Mouse (Mus musculus): ENCODE data around the gene Soga1. TPM values are rescaled to one million over a fixed set of nuclear protein-coding genes. Genes with fewer than 3 reads are reported as not detected.

The Soga1 gene
- total and polyA plus RNA-seq, 3 experiments, result 2.6 to 16.4 (median 6.0) TPM

- Histone ChIP-seq H3K9me3 (replicated peaks) (no peaks in the 10 kb centered on the region), H3K4me3 (ENCODE audit: low read depth, low read length) (no peak overlapping the region), H3K4me1 (ENCODE audit: insufficient read depth, low read depth, low read length) (peaks cover 7% of the 10 kb centered on the region), H3K27me3 (ENCODE audit: insufficient read depth, low read length) (peaks cover 72% of the 10 kb centered on the region), H3K36me3 (replicated peaks) (no peaks in the 10 kb centered on the region)
- ATAC-seq (ENCODE audit: extremely low read depth, insufficient number of reproducible peaks, low FRiP score, poor library complexity, severe bottlenecking) (no peak), DNase-seq (ENCODE audit: low spot score) (no peak)
- no peak for TF ChIP-seq GATA2 (IDR thresholded peaks at IDR 0.05; ENCODE audit: borderline replicate concordance, low read depth, low read length)
- TF ChIP-seq GATA1 (IDR thresholded peaks at IDR 0.05; ENCODE audit: borderline replicate concordance, low read length), result no peak
- no peak for TF ChIP-seq CTCF (IDR thresholded peaks at IDR 0.05; ENCODE audit: low read depth, low read length)
- no peak for TF ChIP-seq TAL1 (conservative IDR thresholded peaks at IDR 0.05; ENCODE audit: low read depth, low read length)
Measured at GRCm38 (mm10) chr2:157057186-157057585, 21.9 kb downstream of the Soga1 start.

GRCm38 (mm10) chr2:157055721-157056120 is 23.3 kb downstream of the Soga1 start:
- ATAC-seq (ENCODE audit: extremely low read depth, insufficient number of reproducible peaks, low FRiP score, poor library complexity, severe bottlenecking) (no peak), DNase-seq (ENCODE audit: low spot score) (no peak)
- H3K4me1 ChIP-seq (ENCODE audit: insufficient read depth, low read depth, low read length), result peaks cover 7% of the 10 kb centered on the region

GRCm38 (mm10) chr2:157054816-157055215 is 24.2 kb downstream of the Soga1 start:
- Histone ChIP-seq H3K4me3 (ENCODE audit: low read depth, low read length) (no peak overlapping the region), H3K4me1 (ENCODE audit: insufficient read depth, low read depth, low read length) (peaks cover 7% of the 10 kb centered on the region), H3K9me3 (replicated peaks) (no peaks in the 10 kb centered on the region), H3K36me3 (replicated peaks) (no peaks in the 10 kb centered on the region), H3K27me3 (ENCODE audit: insufficient read depth, low read length) (peaks cover 66% of the 10 kb centered on the region)
- DNase-seq (ENCODE audit: low spot score), result no peak
- ATAC-seq (ENCODE audit: extremely low read depth, insufficient number of reproducible peaks, low FRiP score, poor library complexity, severe bottlenecking), result no peak
- no peak for TF ChIP-seq POLR2AphosphoS5 (IDR thresholded peaks at IDR 0.05; ENCODE audit: insufficient replicate concordance, low read depth, low read length)
- no peak for TF ChIP-seq GATA1 (IDR thresholded peaks at IDR 0.05; ENCODE audit: borderline replicate concordance, low read length)
- TF ChIP-seq CTCF (IDR thresholded peaks at IDR 0.05; ENCODE audit: low read depth, low read length), result no peak
- TF ChIP-seq TAL1 (conservative IDR thresholded peaks at IDR 0.05; ENCODE audit: low read depth, low read length), result no peak
- TF ChIP-seq GATA2 (IDR thresholded peaks at IDR 0.05; ENCODE audit: borderline replicate concordance, low read depth, low read length), result no peak

More at GRCm38 (mm10) chr2:157055721-157056120, 23.3 kb downstream of the Soga1 start:
- no peaks in the 10 kb centered on the region for H3K36me3 ChIP-seq (replicated peaks)
- no peaks in the 10 kb centered on the region for H3K9me3 ChIP-seq (replicated peaks)
- H3K4me3 ChIP-seq (ENCODE audit: low read depth, low read length), result no peak overlapping the region
- no peak for TF ChIP-seq CTCF (IDR thresholded peaks at IDR 0.05; ENCODE audit: low read depth, low read length)
- no peak for TF ChIP-seq GATA2 (IDR thresholded peaks at IDR 0.05; ENCODE audit: borderline replicate concordance, low read depth, low read length)
- TF ChIP-seq POLR2AphosphoS5 (IDR thresholded peaks at IDR 0.05; ENCODE audit: insufficient replicate concordance, low read depth, low read length), result no peak
- TF ChIP-seq TAL1 (conservative IDR thresholded peaks at IDR 0.05; ENCODE audit: low read depth, low read length), result no peak
- TF ChIP-seq GATA1 (IDR thresholded peaks at IDR 0.05; ENCODE audit: borderline replicate concordance, low read length), result no peak
- H3K27me3 ChIP-seq (ENCODE audit: insufficient read depth, low read length), result peaks cover 69% of the 10 kb centered on the region

GRCm38 (mm10) chr2:157054297-157054696 is 24.8 kb downstream of the Soga1 start:
- no peak for DNase-seq (ENCODE audit: low spot score)
- ATAC-seq (ENCODE audit: extremely low read depth, insufficient number of reproducible peaks, low FRiP score, poor library complexity, severe bottlenecking), result no peak
- Histone ChIP-seq H3K36me3 (replicated peaks) (no peaks in the 10 kb centered on the region), H3K4me3 (ENCODE audit: low read depth, low read length) (no peak overlapping the region), H3K9me3 (replicated peaks) (no peaks in the 10 kb centered on the region), H3K4me1 (ENCODE audit: insufficient read depth, low read depth, low read length) (peaks cover 7% of the 10 kb centered on the region), H3K27me3 (ENCODE audit: insufficient read depth, low read length) (peaks cover 66% of the 10 kb centered on the region)
- TF ChIP-seq TAL1 (conservative IDR thresholded peaks at IDR 0.05; ENCODE audit: low read depth, low read length), result no peak
- TF ChIP-seq POLR2AphosphoS5 (IDR thresholded peaks at IDR 0.05; ENCODE audit: insufficient replicate concordance, low read depth, low read length), result no peak
- TF ChIP-seq GATA2 (IDR thresholded peaks at IDR 0.05; ENCODE audit: borderline replicate concordance, low read depth, low read length), result no peak
- TF ChIP-seq CTCF (IDR thresholded peaks at IDR 0.05; ENCODE audit: low read depth, low read length), result no peak
- TF ChIP-seq GATA1 (IDR thresholded peaks at IDR 0.05; ENCODE audit: borderline replicate concordance, low read length), result no peak

GRCm38 (mm10) chr2:157053787-157054186 is 25.3 kb downstream of the Soga1 start:
- ATAC-seq (ENCODE audit: extremely low read depth, insufficient number of reproducible peaks, low FRiP score, poor library complexity, severe bottlenecking) (no peak), DNase-seq (ENCODE audit: low spot score) (no peak)
- no peak overlapping the region for H3K4me3 ChIP-seq (ENCODE audit: low read depth, low read length)
- no peaks in the 10 kb centered on the region for H3K9me3 ChIP-seq (replicated peaks)
- no peaks in the 10 kb centered on the region for H3K36me3 ChIP-seq (replicated peaks)
- H3K27me3 ChIP-seq (ENCODE audit: insufficient read depth, low read length), result peaks cover 64% of the 10 kb centered on the region
- peaks cover 8% of the 10 kb centered on the region for H3K4me1 ChIP-seq (ENCODE audit: insufficient read depth, low read depth, low read length)
- TF ChIP-seq GATA1 (IDR thresholded peaks at IDR 0.05; ENCODE audit: borderline replicate concordance, low read length), result no peak
- no peak for TF ChIP-seq POLR2AphosphoS5 (IDR thresholded peaks at IDR 0.05; ENCODE audit: insufficient replicate concordance, low read depth, low read length)
- TF ChIP-seq CTCF (IDR thresholded peaks at IDR 0.05; ENCODE audit: low read depth, low read length), result no peak

- Histone ChIP-seq H3K27me3 (ENCODE audit: insufficient read depth, low read length) (peaks cover 63% of the 10 kb centered on the region), H3K4me1 (ENCODE audit: insufficient read depth, low read depth, low read length) (0 out of 2 replicates have a peak, but pooled peaks cover 2% of the 10 kb centered on the region), H3K36me3 (replicated peaks) (no peaks in the 10 kb centered on the region), H3K4me3 (ENCODE audit: low read depth, low read length) (no peak overlapping the region), H3K9me3 (replicated peaks) (no peaks in the 10 kb centered on the region)
- DNase-seq (ENCODE audit: low spot score) (no peak), ATAC-seq (ENCODE audit: extremely low read depth, insufficient number of reproducible peaks, low FRiP score, poor library complexity, severe bottlenecking) (no peak)
- TF ChIP-seq TAL1 (conservative IDR thresholded peaks at IDR 0.05; ENCODE audit: low read depth, low read length) (no peak), POLR2AphosphoS5 (IDR thresholded peaks at IDR 0.05; ENCODE audit: insufficient replicate concordance, low read depth, low read length) (no peak), CTCF (IDR thresholded peaks at IDR 0.05; ENCODE audit: low read depth, low read length) (no peak), GATA2 (IDR thresholded peaks at IDR 0.05; ENCODE audit: borderline replicate concordance, low read depth, low read length) (no peak), GATA1 (IDR thresholded peaks at IDR 0.05; ENCODE audit: borderline replicate concordance, low read length) (no peak)
Measured at GRCm38 (mm10) chr2:157053124-157053523, 25.9 kb downstream of the Soga1 start.
